Mouse (Mus musculus): ENCODE data around the gene Rs1.

- TF ChIP-seq POLR2A (IDR thresholded peaks at IDR 0.05; ENCODE audit: borderline replicate concordance, extremely low read depth, insufficient read depth, insufficient read length, poor library complexity, severe bottlenecking) = no peak
- TF ChIP-seq CTCF (IDR thresholded peaks at IDR 0.05; ENCODE audit: borderline replicate concordance, extremely low read depth, insufficient read depth, insufficient read length) = no peak
Observed at GRCm38 (mm10) chrX:160767713-160768112, at the start of gene Rs1.
